Mouse (Mus musculus) stomach, postnatal 0 days (tissue): Measurements from ENCODE around the gene Ambn.

ENCODE experiments used
- CTCF ChIP-seq: IDR thresholded peaks from 2 replicates; pipeline ENCODE4 v1.5.1; 2016; ENCODE audit warnings: antibody characterized with exemption, low read depth, mild to moderate bottlenecking, moderate library complexity
- EP300 ChIP-seq: optimal IDR thresholded peaks from 2 replicates; pipeline ENCODE3; 2016; ENCODE audit warnings: antibody characterized with exemption

GRCm38 (mm10) chr5:88467471-88467870, 11.7 kb downstream of the Ambn start:
- TF ChIP-seq EP300 (no peak), CTCF (no peak)
